Mouse (Mus musculus) ES-Bruce4 (cell line): ENCODE results near the gene Ptpn1. TPM values are rescaled to one million over a fixed set of nuclear protein-coding genes. Genes with fewer than 3 reads are reported as not detected.

Source experiments
- H3K27ac ChIP-seq: 2 replicates; pipeline ENCODE4 v1.5.1; 2012; ENCODE audit warnings: low read length, inconsistent platforms; ENCODE audit not compliant: insufficient read depth
- H3K27me3 ChIP-seq: 2 replicates; pipeline ENCODE4 v1.6.1; 2012; ENCODE audit warnings: mild to moderate bottlenecking, low read length, inconsistent platforms; ENCODE audit not compliant: control insufficient read depth, poor library complexity, insufficient read depth, severe bottlenecking
- H3K36me3 ChIP-seq: 2 replicates; pipeline ENCODE4 v1.6.1; 2012; ENCODE audit warnings: inconsistent platforms, mild to moderate bottlenecking, low read length, moderate library complexity; ENCODE audit not compliant: control insufficient read depth, poor library complexity, insufficient read depth, severe bottlenecking
- H3K4me1 ChIP-seq: one replicate; pipeline ENCODE4 v1.8.1; 2011; ENCODE audit warnings: low read length; ENCODE audit not compliant: control insufficient read depth, insufficient read depth
- H3K4me3 ChIP-seq: 2 replicates; pipeline ENCODE4 v1.5.1; 2011; ENCODE audit warnings: low read depth, mild to moderate bottlenecking, low read length
- H3K9ac ChIP-seq: 2 replicates; pipeline ENCODE4 v1.6.1; 2012; ENCODE audit warnings: low read depth, mild to moderate bottlenecking, inconsistent platforms; ENCODE audit not compliant: poor library complexity, severe bottlenecking
- H3K9me3 ChIP-seq: replicated peaks from 2 replicates; pipeline ENCODE4 v1.6.1; 2012; ENCODE audit warnings: mild to moderate bottlenecking, low read length, inconsistent platforms; ENCODE audit not compliant: control insufficient read depth, poor library complexity, insufficient read depth, severe bottlenecking
- CTCF ChIP-seq: IDR thresholded peaks from one replicate; pipeline ENCODE4 v1.8.1; 2011; ENCODE audit warnings: low read depth, low read length
- EP300 ChIP-seq: IDR thresholded peaks from 2 replicates; pipeline ENCODE4 v1.6.1; 2011; ENCODE audit warnings: low read depth, low read length; ENCODE audit not compliant: insufficient read depth
- POLR2A ChIP-seq: IDR thresholded peaks from one replicate; pipeline ENCODE4 v1.8.1; 2011; ENCODE audit warnings: low read length; ENCODE audit not compliant: insufficient read depth
- polyA plus RNA-seq: library from polyadenylated mRNA; stranded (reverse); fragments of >200 nt; gene quantifications from 2 replicates; pipeline ENCODE4 v1.2.4, GENCODE M21; 2011; ENCODE audit warnings: low read depth; ENCODE audit not compliant: missing spikeins, insufficient read depth, insufficient read length

The Ptpn1 gene
- polyA plus RNA-seq = 45.3 and 51.3 TPM in 2 replicates

DNA sequence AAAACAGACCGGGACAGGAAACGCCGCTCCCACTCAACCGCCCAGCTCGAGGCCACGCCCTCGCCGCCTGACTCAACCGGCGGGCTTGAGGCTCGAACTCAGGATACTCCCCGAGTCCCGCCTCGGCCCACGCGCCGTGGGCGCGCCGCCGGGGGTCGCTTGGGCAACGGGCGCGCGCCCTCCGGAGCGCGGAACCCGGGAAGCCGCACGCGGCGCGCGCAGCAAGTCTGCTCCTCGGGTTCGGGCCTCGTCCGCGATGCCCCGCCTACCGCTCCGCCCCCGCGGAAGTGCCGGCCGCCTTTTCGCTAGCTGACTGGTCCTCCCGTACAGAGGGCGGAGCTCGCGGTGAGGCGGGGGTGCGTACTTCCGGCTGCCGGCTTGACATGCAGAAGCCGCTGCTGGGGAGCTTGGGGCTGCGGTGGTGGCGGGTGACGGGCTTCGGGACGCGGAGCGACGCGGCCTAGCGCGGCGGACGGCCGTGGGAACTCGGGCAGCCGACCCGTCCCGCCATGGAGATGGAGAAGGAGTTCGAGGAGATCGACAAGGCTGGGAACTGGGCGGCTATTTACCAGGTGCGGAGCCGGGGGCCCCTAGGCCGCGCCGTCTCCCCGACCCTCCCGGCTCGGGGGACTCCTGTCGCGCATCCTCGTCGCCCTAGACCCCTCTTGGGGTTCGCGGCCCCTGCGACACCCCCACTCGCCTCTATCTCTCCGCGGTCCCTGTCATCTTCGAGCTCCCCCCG is at the start of gene Ptpn1:
Gene Ptpn1, plus strand, starts transcription at position 73 of the 742 bp plus-strand sequence.
- no peaks in the 10 kb centered on the region for H3K36me3 ChIP-seq
- no peaks in the 10 kb centered on the region for H3K4me1 ChIP-seq
- H3K27me3 ChIP-seq = no peaks in the 10 kb centered on the region
- H3K27ac ChIP-seq = peak within 1 kb of the TSS; percentile 48; the same call in 1 of the 2 replicates
- peak within 1 kb of the TSS; percentile 89 for H3K4me3 ChIP-seq
- H3K9ac ChIP-seq = peak within 1 kb of the TSS; percentile 85
- no peak for TF ChIP-seq POLR2A
- no peak for TF ChIP-seq EP300
- no peak for TF ChIP-seq CTCF
- no peaks in the 10 kb centered on the region for H3K9me3 ChIP-seq

DNA sequence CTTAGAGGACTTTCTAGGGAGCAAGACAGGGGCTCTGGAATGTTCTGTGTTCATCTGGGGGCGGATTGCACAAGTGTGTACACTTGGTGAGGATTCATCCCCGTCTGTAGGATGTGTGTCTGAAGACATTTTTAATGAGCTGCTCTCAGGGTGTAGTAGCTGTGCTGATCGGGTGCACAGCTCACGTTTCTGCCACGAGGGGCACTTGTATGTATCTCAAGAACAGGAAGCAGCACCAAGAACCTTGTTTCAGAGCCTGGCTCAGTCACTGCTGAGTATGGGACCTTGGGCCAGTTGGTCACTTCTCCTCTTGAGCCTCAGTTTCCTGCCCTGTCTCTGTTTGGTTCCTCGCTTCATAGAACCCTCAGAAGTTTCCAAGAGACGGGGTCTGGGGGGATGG is 45.4 kb upstream of the Ptpn1 start:
- Histone ChIP-seq H3K4me1 (no peaks in the 10 kb centered on the region), H3K4me3 (no peak overlapping the region), H3K27ac (no peak overlapping the region), H3K27me3 (no peaks in the 10 kb centered on the region), H3K36me3 (no peaks in the 10 kb centered on the region), H3K9ac (no peak overlapping the region), H3K9me3 (no peaks in the 10 kb centered on the region)
- no peak for TF ChIP-seq EP300
- TF ChIP-seq POLR2A = no peak
- no peak for TF ChIP-seq CTCF

DNA sequence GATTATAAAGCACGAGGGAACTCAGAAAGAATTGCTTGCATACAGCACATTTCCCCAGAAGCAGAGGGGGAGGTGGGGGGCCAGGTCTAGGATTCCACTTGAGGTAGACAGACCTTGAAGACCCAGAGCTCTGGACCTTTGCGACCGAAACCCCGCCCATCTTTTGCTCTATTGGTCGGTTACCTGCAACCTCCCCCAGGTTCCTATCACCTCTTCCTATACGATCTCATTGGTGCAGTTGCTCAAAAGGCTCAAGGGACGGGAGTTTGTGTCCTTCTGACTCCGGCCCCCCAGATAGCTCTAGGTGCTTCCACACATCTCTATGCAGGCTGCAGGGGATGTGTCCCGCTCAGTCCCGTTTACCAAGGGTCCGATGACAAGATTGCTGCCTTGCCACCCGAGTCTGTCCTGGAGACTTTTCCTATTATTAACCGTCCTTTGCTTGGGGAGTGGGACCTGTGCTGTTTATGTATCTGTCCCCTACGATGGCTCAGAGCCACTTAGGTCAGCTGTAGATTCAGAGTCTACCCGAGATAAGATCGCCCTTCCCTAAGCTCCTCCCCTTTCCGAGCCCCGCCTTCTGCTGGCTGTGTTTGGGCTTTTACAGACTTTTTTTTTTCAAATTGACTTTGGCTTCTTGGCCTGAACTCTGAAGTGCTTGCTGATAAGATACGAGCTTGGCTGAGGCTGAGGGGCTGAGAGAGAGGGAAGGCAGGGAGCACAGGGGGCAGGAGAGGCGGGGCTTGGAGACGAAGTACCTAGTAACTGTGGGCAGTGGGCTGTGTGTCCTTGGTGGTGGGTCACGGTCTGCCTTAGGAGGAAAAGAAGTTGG is 44.1 kb upstream of the Ptpn1 start:
- H3K4me3 ChIP-seq = peak overlapping the region; percentile 63
- H3K36me3 ChIP-seq = no peaks in the 10 kb centered on the region
- no peak overlapping the region for H3K27ac ChIP-seq
- H3K9me3 ChIP-seq = no peaks in the 10 kb centered on the region
- TF ChIP-seq CTCF = no peak
- no peak for TF ChIP-seq POLR2A
- no peak for TF ChIP-seq EP300
- no peaks in the 10 kb centered on the region for H3K27me3 ChIP-seq
- no peak overlapping the region for H3K9ac ChIP-seq
- H3K4me1 ChIP-seq = no peaks in the 10 kb centered on the region

- Histone ChIP-seq H3K36me3 (no peaks in the 10 kb centered on the region), H3K27me3 (no peaks in the 10 kb centered on the region), H3K27ac (no peak overlapping the region), H3K4me1 (no peaks in the 10 kb centered on the region), H3K9ac (no peak overlapping the region), H3K9me3 (no peaks in the 10 kb centered on the region), H3K4me3 (no peak overlapping the region)
- TF ChIP-seq POLR2A (no peak), CTCF (no peak), EP300 (no peak)
Measured at GRCm38 (mm10) chr2:167888834-167889233, 43.0 kb upstream of the Ptpn1 start.

DNA sequence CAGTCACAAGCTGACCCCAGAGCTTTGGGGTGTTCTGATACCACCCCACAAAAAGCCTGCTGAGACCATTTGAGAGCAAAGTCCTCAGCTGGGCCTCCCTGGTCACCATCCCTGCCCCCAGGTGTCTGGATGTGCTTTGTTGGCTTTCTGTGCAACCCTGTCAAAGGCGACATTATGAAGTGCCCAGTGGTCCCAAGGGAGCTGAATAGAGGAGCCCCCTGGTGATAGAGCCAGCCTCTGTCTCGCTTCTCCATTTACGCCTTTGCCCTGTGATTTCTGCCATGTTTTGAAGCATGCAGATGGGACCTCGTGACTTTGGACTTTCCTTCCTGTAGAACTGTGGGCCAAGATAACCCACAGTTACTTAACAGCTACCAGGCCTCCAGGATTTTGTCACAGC is 42.0 kb upstream of the Ptpn1 start:
- H3K36me3 ChIP-seq = no peaks in the 10 kb centered on the region
- TF ChIP-seq CTCF (no peak), EP300 (no peak), POLR2A (no peak)
- H3K27ac ChIP-seq = no peak overlapping the region
- H3K4me3 ChIP-seq = no peak overlapping the region
- H3K27me3 ChIP-seq = no peaks in the 10 kb centered on the region
- no peaks in the 10 kb centered on the region for H3K4me1 ChIP-seq
- no peak overlapping the region for H3K9ac ChIP-seq
- H3K9me3 ChIP-seq = no peaks in the 10 kb centered on the region

DNA sequence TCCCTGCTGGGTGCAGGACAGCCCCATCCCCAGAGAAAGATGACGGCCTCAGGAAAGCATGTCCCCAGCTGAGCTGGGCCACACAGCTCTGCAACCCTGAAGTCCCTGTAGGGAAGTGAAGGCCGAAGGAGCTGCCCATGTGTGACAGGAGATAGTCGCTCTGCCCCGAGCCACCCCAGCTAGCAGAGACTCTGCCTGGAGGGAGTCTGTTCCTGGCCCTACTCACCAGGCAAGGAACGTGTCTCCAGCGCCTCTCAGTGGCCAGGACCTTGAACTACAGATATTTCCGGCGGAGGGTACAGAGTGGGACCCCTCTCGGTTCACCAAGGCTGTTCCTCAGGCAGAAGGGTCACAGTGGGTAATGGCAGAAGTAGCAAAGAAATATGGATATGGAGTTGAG is 39.9 kb upstream of the Ptpn1 start:
- TF ChIP-seq EP300 (no peak), CTCF (peak; percentile 95)
- Histone ChIP-seq H3K36me3 (no peaks in the 10 kb centered on the region), H3K4me1 (no peaks in the 10 kb centered on the region), H3K4me3 (no peak overlapping the region), H3K27me3 (no peaks in the 10 kb centered on the region), H3K9me3 (no peaks in the 10 kb centered on the region), H3K9ac (no peak overlapping the region), H3K27ac (no peak overlapping the region)
